In the genomic region with DNA sequence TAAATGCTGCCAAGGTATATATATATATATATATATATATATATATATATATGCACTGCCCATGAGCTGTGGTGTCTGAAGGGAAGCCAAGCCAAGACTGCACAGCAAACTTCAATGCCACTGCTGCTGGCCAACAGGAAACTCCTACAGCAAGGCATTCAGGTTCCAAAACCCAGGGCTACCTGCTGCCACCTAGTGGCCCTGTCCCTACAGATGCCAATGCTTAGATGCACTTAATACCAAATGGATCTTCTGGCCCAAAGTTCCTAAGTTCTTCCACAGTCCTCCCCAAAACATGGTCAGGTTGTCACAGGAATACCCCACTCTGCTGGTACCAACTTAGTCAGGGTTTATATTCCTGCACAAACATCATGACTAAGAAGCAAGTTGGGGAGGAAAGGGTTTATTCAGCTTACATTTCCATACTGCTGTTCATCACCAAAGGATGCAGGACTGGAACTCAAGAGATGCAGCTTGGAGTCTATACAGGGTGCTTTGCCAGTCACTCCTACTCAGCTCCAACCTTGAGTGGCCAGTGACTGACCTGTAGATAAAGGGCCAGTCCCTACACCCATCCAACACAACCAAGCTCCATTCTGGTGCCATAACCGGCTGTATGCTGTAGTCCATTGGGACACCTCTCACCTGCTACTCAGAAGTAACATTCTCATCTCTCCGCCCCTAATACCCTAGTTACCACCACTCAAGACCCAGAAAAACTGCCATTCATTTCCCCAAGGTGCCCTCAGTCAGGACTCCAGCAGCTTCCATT, we compare ENCODE assay signal across 1 mouse cellular context.
TF ChIP-seq lines count a peak whose summit lies in the region.

No protein-coding gene starts in this region.

TF ChIP-seq in MEL, 35 proteins besides CTCF, POLR2A, EP300 and RAD21 (continued from another document):
- no peak for TF ChIP-seq USF2 (IDR thresholded peaks at IDR 0.05; ENCODE audit: borderline replicate concordance in 1 of 2, insufficient read depth in 1 of 2, low read depth in 1 of 2, low read length in 2 of 2)
- TF ChIP-seq MYC (IDR thresholded peaks at IDR 0.05; ENCODE audit: low read depth, low read length): peak; percentile 82
- no peak for TF ChIP-seq ZNF384 (IDR thresholded peaks at IDR 0.05; ENCODE audit: low read depth, low read length)
- TF ChIP-seq ZMIZ1 (IDR thresholded peaks at IDR 0.05; ENCODE audit: low read depth, low read length): peak; percentile 91
- TF ChIP-seq ZC3H11A (IDR thresholded peaks at IDR 0.05; ENCODE audit: low read depth, low read length): no peak
- no peak; the same call in 1 of the 2 replicates for TF ChIP-seq MYB (IDR thresholded peaks at IDR 0.05; ENCODE audit: low read depth, low read length)
- TF ChIP-seq SIN3A (IDR thresholded peaks at IDR 0.05; ENCODE audit: low read length): no peak
- peak; percentile 94 for TF ChIP-seq POLR2AphosphoS2 (IDR thresholded peaks at IDR 0.05; ENCODE audit: low read length)
- no peak for TF ChIP-seq RCOR1 (IDR thresholded peaks at IDR 0.05; ENCODE audit: low read depth, low read length)
- no peak for TF ChIP-seq GABPA (IDR thresholded peaks at IDR 0.05; ENCODE audit: low read depth, low read length)
- no peak for TF ChIP-seq MAX (IDR thresholded peaks at IDR 0.05; ENCODE audit: low read length)
- no peak for TF ChIP-seq ELF1 (IDR thresholded peaks at IDR 0.05; ENCODE audit: low read depth, low read length)
- TF ChIP-seq TCF12 (IDR thresholded peaks at IDR 0.05; ENCODE audit: low read depth, low read length): no peak
- no peak for TF ChIP-seq JUND (IDR thresholded peaks at IDR 0.05; ENCODE audit: low read depth, low read length)
- no peak for TF ChIP-seq KAT2A (conservative IDR thresholded peaks at IDR 0.05; ENCODE audit: low read depth, low read length)
- no peak for TF ChIP-seq E2F4 (IDR thresholded peaks at IDR 0.05; ENCODE audit: borderline replicate concordance, low read depth, low read length)
- TF ChIP-seq MXI1 (IDR thresholded peaks at IDR 0.05; ENCODE audit: low read depth, low read length): peak; percentile 20; the same call in 1 of the 2 replicates
- no peak for TF ChIP-seq USF1 (IDR thresholded peaks at IDR 0.05; ENCODE audit: low read depth, low read length)
- TF ChIP-seq GATA1 (IDR thresholded peaks at IDR 0.05; ENCODE audit: low read depth, low read length): no peak
- no peak for TF ChIP-seq MAZ (IDR thresholded peaks at IDR 0.05; ENCODE audit: low read depth, low read length)
- TF ChIP-seq TBP (IDR thresholded peaks at IDR 0.05; ENCODE audit: low read depth, low read length): no peak
- no peak for TF ChIP-seq NELFE (IDR thresholded peaks at IDR 0.05; ENCODE audit: low read depth, low read length)
